Mouse (Mus musculus) retina, postnatal 1 day (tissue): ENCODE results near the gene Ugt1a8.
A peak's percentile ranks its signal among the peaks of the same experiment; 100 is the strongest.
"Not testable (repeated sequence)": the region's sequence is repeated elsewhere in the genome, so short reads cannot be mapped to it uniquely, and the experiment has no call there.

Experiments
- DNase-seq: peaks from one replicate; pipeline ENCODE4 v3.0.0-alpha.2; 2012

Gene Ugt1a8

GRCm38 (mm10) chr1:88109604-88110003 lies 22.0 kb downstream of the Ugt1a8 start:
- not testable (repeated sequence) for DNase-seq

GRCm38 (mm10) chr1:88112769-88113168 lies 25.2 kb downstream of the Ugt1a8 start:
- DNase-seq: not testable (repeated sequence)

- not testable (repeated sequence) for DNase-seq
Measured at GRCm38 (mm10) chr1:88120550-88120949, 32.9 kb downstream of the Ugt1a8 start.

DNA sequence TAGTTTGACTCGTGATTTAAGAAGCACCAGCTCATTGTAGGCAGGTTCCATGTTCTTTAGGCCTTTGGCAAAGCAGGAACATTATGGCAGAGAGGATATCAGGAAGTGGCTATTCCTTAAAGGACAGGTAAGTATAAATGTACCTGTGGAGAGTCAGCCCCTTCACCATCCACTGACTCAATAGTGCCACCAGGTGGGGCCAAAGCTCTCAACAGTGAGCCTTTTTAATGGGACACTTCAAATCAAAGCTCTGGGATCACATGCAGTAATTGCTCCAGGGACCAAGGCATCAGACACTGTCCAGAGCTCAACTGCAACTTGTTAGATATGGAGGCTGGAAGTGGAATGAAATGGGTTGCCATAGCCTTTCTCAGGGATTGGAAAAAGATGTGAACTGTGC lies 33.9 kb downstream of the Ugt1a8 start:
- peak; percentile 6 for DNase-seq

- DNase-seq: not testable (repeated sequence)
Measured at GRCm38 (mm10) chr1:88125827-88126360, 38.3 kb downstream of the Ugt1a8 start.

DNA sequence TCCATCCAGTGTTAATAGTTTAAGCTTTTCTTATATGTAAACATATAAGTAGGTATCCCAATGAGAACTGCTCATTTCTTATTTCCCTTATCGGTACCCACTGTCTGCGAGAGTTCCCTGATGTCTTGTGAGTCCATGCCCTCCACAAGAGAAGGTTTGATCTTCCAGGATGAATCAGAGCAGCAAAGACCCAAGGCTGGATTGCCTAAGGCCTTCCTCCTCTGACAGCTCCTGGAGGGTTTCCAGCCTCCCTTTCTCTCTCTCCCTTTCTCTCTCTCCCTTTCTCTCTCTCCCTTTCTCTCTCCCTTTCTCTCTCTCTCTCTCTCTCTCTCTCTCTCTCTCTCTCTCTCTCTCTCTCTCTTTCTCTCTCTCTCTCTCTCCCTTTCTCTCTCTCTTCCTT lies 41.5 kb downstream of the Ugt1a8 start:
- DNase-seq: not testable (repeated sequence)

DNA sequence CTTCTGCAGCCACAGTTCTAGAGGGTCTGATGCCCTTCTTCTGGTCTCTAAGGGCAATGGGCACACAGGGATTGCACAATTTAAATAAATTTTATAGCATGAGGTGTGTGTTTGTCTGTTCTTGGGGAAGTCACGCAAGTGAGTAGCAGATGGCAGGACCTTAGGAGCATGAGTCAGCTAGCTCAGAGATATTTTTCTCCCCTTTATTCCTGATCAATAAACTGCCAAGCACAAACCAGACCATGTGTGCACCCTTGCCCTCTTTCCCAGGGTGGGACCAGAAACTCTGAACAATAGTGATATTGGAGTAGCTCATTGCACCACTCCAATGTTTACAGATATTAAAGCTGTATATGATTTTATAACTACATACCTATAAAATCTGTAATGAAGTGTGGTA lies 42.6 kb downstream of the Ugt1a8 start:
- DNase-seq: not testable (repeated sequence)

DNA sequence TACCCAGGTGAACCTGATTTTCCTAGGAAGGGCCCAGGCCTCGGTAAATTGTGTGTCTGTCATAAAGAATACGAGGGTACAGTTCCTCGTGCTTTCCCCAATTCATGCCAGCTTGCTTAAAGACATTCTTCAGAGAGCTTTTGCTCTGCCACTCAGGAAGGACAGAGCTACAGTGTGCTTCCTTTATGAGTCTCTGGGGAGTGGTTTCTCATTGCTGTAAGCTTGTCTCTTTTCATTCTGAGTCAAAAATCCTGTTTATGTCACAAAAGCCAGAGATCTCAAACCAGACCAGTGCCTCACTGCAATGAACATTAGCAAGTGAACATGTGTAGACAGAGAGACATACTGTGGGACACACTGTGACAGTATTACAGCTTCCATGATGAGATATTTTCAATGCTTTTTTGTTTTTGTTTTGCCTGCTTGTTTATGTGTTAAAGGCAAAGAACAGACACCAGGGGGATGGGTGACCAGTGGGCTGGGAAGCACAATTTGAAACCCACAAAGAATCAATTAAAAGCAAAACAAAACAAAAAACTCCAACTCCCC lies 46.4 kb downstream of the Ugt1a8 start:
- DNase-seq: no peak

GRCm38 (mm10) chr1:88134457-88135011 lies 46.9 kb downstream of the Ugt1a8 start, which contains the start of gene Ugt1a6a:
Gene Ugt1a6a, plus strand, starts transcription at chr1:88134809.
- not testable (repeated sequence) for DNase-seq

DNA sequence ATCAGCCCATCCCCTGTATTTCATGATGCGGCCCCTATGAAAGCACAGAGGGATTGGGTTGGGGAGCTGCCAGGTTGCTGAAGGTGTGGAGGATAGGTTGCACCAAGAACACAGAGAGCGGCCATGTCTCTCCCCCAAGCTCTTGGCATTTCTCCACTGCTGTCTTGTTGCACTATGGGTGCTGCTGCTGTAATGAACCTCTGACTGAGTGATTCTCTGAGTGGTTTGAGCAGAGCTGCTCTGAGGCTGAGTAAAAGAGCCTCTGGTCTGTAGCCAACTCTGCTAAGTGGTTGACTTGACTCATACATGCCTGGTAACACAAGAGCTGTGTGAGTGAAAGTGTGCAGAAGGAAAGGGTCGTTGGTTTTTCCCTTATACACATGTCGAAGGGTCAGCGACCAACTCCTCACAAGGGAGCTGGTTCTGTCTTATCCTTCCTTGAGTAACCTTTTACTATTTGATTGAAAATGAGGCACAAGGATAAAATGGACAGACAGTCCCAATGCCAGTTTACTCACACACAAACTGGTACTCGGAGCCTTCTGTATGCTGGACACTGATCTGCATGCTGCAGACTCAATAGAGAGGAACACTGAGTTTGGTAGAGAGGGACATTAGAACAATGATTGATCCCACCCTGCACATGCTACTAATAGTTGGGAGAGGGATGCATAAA lies 47.8 kb downstream of the Ugt1a8 start:
- DNase-seq: not testable (repeated sequence)

GRCm38 (mm10) chr1:88136646-88137045 lies 49.0 kb downstream of the Ugt1a8 start:
- DNase-seq: no peak

GRCm38 (mm10) chr1:88137264-88137663 lies 49.7 kb downstream of the Ugt1a8 start:
- DNase-seq: no peak

- no peak for DNase-seq
Measured at GRCm38 (mm10) chr1:88138145-88138544, 50.5 kb downstream of the Ugt1a8 start.

DNA sequence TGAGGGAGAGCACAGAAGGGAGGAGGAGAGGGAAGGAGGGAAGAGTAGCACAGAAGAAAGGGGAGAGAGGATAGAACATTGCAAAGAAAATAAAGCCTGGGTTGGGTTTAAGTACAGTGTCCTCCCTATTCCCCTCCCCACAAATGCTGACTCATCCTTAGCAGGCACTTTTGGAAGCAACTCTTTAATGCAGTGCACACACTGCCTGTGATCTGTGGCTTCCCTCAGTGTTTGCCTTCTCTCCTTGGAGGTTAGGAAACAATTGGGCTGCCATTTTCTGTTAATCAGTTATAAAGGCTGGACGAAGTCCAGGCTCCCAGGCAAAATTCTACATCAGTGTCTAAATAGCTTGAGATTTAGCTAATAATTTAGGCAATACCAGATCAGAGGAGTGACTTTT lies 52.9 kb downstream of the Ugt1a8 start:
- DNase-seq: not testable (repeated sequence)

DNA sequence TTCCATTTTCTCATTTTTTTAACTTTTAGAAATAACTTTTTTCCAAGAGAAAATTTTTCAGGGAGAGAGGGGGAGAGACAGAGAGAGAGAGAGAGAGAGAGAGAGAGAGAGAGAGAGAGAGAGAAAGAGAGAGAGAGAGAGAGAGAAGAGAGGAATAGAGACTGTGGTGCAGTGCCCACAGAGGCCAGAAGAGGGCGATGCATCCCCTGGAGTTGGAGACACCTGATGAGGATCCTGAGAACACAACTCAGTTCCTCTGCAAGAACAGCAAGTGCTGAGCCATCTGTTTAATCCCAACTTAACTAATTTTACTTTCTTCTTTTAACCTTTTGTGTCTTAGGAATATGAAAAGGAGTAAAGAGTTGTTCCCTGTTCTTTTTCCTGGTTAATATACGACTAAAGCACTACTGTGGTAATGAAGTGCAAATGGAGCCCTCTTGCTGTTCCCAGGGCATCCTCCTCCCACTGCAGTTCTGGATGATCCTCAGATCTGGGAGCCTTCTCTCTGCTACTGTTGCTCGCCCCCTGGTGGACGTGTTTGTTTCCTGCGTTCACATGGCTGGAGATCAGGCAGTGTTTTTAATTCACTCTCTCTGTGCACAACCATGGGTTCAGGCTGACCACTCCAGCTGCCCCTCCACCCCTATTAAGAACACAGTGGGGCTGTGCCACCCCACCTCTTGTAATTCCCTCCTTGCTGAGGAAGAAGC lies 56.5 kb downstream of the Ugt1a8 start:
- peak; percentile 40 for DNase-seq

- peak; percentile 14 for DNase-seq
Measured at GRCm38 (mm10) chr1:88145278-88145677, 57.7 kb downstream of the Ugt1a8 start.

GRCm38 (mm10) chr1:88150133-88150532 lies 62.5 kb downstream of the Ugt1a8 start:
- peak; percentile 12 for DNase-seq

DNA sequence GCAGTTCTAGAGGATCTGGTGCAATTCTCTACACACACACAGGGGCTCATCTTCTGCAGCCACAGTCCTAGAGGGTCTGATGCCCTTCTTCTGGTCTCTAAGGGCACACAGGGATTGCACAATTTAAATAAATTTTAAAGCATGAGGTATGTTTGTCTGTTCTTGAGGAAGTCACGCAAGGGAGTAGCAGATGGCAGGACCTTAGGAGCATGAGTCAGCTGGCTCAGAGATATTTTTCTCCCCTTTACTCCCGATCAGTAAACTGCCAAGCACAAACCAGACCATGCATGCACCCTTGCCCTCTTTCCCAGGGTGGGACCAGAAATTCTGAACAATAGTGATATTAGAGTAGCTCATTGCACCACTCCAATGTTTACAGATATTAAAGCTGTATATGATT lies 70.8 kb downstream of the Ugt1a8 start:
- no peak for DNase-seq

DNA sequence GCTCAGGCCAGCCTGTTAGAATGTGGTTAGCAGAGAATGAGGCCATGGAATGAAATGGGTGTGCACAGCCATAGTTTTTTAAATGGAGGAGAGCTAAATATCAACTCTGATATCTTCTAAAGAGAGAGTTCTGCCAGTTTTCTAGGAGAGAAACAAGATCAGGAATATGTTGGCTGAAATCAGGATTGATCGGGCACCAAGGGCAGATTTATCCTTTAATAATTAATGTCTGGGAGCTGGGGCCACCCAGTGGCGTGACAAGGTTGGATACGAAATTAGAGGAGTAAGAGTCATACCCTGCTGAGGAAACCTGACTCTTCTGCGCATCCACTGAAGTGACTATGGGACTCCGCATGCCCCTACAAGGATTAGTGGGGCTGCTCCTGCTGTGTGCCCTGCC lies 78.1 kb downstream of the Ugt1a8 start, which contains the start of gene Ugt1a5:
Gene Ugt1a5, plus strand, starts transcription at position 302 of the 400 bp plus-strand sequence.
- DNase-seq: no peak

- not testable (repeated sequence) for DNase-seq
Measured at GRCm38 (mm10) chr1:88172190-88172589, 84.6 kb downstream of the Ugt1a8 start.

DNA sequence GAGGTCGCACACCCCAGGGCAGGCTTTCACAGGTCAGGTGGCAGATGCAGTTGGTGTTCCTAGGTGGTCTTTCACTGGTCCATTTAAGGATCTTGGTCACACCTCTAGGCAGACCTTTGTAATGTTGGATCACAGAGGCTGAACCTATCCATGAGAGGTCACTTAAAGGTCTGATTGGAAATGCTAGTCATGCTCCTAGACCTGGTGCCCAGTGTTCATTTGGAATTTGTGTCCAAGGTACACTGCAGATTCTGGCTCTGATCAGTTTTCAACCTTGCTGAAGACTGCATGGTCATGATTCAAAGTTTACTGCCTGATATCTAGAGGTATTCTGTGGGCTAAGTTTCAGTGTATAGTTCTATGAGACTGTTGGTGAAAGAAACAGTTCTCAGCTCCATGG lies 92.0 kb downstream of the Ugt1a8 start:
- no peak for DNase-seq

- DNase-seq: no peak
Measured at GRCm38 (mm10) chr1:88186325-88186935, 98.8 kb downstream of the Ugt1a8 start.

GRCm38 (mm10) chr1:88192136-88192535 lies 104.5 kb downstream of the Ugt1a8 start:
- no peak for DNase-seq
